Mouse (Mus musculus) hindlimb bud, embryonic 11.5 days (tissue): ENCODE data around the gene Rack1.

ENCODE experiments used
- DNase-seq: peaks from one replicate; pipeline ENCODE4 v3.0.0-alpha.2; 2012; ENCODE audit warnings: low read depth, low spot score; ENCODE audit errors: extremely low spot score

The Rack1 gene

DNA sequence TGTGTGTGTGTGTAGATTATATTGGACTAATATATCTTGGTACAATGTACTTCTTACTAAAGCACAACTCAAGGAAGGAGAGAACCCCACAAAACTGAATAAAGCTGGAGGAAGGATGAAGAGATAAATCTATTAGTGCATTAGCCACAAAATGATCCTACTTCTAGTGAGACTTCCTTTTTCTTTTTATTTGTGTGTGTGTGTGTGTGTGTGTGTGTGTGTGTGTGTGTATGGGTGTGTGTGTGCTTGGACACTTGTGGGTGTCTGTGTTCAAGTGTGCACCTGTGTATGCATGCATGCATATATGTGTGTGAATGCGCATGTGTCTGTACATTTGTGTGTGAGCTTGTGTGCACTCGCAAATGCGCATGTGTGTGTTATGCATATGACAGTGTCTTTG lies 6.9 kb upstream of the Rack1 start:
- DNase-seq, result no peak

DNA sequence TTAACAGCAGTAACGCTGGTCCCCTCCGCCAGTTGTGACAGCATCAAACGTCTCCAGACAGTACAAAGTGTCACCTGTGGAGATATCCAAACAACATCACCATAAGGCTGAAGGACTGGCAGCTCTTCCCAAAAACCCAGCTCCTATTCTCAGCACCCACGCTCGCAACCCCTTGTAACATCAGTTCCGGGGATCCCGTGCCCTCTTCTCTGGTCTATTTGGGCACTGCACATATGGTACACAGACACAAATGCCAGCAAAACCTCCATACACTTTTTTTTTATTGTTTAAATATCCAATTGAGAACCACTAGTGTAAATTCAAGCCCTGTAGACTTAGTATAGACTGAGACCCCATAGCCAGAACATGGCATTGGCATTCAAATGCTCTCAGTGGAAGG lies 4.9 kb upstream of the Rack1 start:
- no peak for DNase-seq

DNA sequence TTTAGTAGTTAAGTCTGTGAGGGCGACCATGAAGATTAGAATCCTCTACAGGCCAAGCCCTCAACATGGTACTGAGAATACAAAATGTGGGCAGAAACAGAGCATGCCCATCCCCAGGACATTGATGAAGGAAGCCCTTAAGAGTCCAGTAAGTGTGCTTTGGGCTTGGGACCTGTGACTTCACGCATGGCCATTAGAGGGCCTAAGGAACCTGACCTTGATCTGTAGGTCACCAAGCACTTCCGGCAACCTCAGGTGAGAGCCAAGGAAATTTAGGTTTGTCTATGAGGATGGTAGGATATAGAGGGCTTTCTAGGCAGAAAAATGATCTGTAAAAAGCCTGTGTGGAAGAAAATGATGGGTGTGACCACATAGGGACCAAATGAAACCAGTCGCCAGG lies 3.8 kb upstream of the Rack1 start:
- no peak for DNase-seq

DNA sequence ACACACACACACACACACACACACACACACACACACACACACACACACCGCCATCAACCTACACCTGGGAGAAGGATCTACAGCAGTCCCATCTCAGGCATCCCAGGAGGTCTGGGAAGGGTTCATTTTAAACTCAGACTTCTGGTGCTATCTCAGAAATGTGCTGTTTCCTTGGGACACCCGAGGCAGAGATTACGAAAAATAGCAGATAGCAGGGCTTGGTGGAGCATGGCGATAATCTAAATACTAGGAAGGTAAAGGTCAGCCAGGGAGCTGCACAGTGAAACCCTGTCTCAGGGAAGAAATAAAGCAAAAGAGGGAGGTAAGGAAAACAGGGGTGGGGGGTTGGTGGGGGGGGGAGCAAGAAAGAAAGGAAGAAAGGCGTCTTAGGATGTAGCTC lies 2.8 kb upstream of the Rack1 start:
- DNase-seq, result no peak

- no peak for DNase-seq
These were observed 1.8 kb upstream of the Rack1 start for GRCm38 (mm10) chr11:48798308-48798707.

- no peak for DNase-seq
These were observed 880 bp upstream of the Rack1 start for GRCm38 (mm10) chr11:48798984-48799920.

GRCm38 (mm10) chr11:48801831-48802772 lies 2.0 kb downstream of the Rack1 start:
- DNase-seq, result no peak

DNA sequence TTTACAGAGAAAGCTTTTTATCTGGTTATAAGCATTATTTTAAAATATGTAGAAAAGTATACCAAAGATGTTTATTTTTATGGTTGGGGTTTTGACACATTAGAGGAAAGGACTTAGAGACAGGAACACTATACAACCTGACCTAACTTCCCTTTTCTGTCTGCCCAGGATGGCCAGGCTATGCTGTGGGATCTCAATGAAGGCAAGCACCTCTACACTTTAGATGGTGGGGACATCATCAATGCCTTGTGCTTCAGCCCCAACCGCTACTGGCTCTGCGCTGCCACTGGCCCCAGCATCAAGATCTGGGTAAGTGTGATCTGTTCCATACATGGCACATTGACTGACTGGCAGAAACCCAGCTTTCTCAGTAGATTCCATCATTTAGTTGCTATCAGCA lies 3.9 kb downstream of the Rack1 start:
- DNase-seq, result no peak

DNA sequence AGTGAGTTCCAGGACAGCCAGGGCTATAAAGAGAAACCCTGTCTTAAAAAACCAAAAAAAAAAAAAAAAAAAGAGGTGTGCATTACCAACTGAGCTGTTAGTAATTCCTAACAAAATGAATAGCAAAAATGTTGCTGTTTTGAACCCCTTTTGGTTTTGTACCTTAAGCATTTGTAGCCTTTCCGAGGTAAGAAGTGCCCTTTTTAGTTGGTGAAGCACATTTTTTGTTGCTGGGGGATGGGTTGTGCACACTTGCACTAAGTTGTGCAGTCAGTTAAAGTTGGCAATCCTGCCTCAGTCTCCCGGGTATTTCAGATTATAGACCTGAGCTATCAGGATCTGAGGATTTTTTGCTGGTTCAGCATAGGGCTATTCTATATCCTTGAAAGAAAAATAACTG lies 4.8 kb downstream of the Rack1 start:
- no peak for DNase-seq

DNA sequence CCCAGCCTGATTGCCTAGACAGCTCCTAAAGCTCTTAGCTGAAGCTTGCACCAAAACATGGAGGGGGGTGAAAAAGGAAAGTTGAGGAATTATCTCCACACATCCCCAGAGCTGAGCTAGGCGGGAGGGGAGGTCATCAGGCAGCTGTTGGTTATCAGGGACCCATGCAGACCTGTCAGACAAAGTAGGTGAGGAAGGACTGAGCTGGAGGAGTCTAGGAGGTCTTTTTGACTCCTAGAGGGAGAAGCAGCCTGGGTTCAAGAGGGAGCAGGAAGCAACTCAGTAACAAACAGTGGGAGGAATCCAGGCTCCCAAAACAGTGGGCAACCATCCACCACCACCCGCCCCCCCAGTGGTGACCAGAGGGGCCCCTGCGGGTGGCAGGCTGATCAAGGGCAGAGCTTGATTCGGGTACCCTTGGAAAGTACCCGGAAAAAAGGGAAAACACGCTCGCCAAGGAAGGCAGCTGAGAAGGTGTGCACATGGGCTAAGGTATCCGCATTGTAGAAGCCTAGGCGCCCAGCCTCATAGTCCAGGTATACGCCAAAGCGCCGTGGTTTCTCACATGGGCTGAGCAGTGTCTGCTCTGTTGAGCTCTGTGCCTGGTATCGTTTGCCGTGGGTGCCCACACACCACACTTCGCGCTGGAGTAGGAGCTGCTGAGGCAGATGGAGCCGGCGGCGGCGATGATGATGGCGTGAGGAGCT lies 6.9 kb downstream of the Rack1 start:
- DNase-seq, result no peak

GRCm38 (mm10) chr11:48807563-48808303 lies 7.6 kb downstream of the Rack1 start:
- no peak for DNase-seq

- DNase-seq, result no peak
These were observed 8.1 kb downstream of the Rack1 start for GRCm38 (mm10) chr11:48808304-48808646.

DNA sequence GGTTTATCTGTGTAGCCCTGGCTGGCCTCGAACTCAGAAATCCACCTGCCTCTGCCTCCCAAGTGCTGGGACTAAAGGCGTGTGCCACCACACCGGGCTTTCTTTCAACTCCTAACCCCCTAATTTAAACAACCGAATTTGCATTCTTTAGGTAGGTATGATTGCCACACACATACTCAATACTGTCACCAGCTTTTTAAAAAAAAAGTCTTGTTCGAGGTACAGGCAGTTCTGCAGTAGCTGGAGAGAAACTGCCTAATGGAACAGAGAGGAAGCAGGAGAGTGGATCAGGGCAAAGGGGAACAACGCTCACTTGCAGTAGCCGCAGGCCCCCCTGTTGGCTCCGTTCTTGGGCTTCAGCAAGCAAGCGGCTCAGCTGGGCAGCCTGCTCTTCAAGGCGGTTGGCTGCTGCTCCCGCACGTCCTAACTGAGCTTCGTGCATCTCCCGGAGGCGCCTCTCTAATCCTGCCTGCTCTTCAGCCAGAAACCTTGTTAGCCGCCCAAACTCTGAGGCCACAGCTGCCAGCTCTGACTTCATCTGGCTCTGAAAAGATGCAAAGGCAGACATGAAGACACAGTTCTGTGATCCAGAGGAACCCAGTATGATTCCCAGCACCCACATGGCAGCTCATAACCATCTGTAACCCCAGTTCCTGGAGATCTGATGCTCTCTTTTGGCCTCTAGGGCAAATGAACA lies 8.8 kb downstream of the Rack1 start:
- DNase-seq, result no peak

- DNase-seq, result no peak
These were observed 9.3 kb downstream of the Rack1 start for GRCm38 (mm10) chr11:48809434-48809830.

- no peak for DNase-seq
These were observed 10.0 kb downstream of the Rack1 start for GRCm38 (mm10) chr11:48810142-48810541.

- DNase-seq, result no peak
These were observed 13.7 kb downstream of the Rack1 start for GRCm38 (mm10) chr11:48813782-48814181.

- no peak for DNase-seq
These were observed 15.7 kb downstream of the Rack1 start for GRCm38 (mm10) chr11:48815851-48816250.

GRCm38 (mm10) chr11:48816281-48816781 lies 16.2 kb downstream of the Rack1 start:
- DNase-seq, result no peak

DNA sequence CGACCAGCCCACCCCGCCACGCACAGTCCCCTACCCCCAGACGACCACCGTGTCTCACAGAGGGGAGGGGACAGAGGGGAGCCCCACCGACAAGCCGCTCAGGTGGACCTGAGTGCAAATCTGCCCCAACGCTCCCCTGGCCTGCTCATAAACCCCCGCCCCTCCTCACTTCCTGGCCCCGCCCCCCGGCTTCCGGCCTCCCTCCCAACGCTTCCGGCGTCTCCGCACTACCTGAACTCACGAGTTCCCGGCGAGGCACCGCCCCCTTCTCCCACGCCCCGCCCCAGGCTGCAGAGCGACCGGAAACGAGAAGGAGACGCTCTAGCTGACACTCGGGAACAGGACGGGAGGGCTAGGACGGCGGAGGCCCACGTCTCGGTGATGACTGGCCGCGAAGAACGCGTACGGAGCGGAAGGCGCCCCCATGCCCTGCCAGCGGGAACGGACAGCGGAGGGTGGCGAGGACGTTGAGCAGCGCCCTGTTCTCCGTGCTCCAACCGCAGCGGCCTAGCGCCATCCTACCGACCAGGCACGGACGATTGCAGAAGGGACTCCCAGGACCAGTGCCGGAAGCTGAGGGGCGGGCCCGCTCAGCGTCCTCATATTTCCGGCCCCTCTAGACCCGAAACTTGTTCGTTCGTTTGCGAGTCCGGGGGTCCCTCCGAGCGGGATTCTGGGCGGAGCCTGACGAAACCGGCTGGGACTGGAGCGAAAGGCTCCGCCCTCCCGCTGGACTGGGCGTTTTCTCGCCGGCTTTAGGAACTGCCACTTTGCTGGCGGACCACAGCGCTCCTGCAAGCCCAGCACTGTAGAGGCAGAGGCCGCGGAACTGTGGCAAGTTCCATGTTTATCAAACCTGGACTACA lies 16.9 kb downstream of the Rack1 start, which contains the start of gene Trim41:
TSS of gene Trim41 (minus strand) at position 554 of the 866 bp plus-strand sequence.
- peak; percentile 89 for DNase-seq
